19 mouse cellular contexts compared by ENCODE assay signal in genomic region chr12:71407294-71407693, GRCm38 (mm10).
DNase-seq lines count a peak whose midpoint lies in the region; ATAC-seq and TF ChIP-seq lines count a peak whose summit lies in the region.
"Had no signal": no experiment of that assay in that cellular context is flagged by ENCODE, and none has a peak within 500 bp of the region (broad histone marks: within the 10 kb centered on the region; RNA-seq: fewer than 3 reads in every experiment).

No protein-coding gene starts in this region.

- H3K36me3 ChIP-seq in lung, embryonic 14.5 days (ENCODE audit: insufficient read depth) = no peaks in the 10 kb centered on the region
- no peaks in the 10 kb centered on the region for H3K36me3 ChIP-seq in stomach, embryonic 16.5 days (ENCODE audit: control insufficient read depth, insufficient read depth, low read length)
- H3K36me3 ChIP-seq: forebrain, embryonic 12.5 days; heart, embryonic 10.5 days; hindbrain, embryonic 12.5 days had no signal

- H3K27ac ChIP-seq in lung, embryonic 14.5 days (ENCODE audit: low read depth) = peak overlapping the region; percentile 21; the same call in 1 of the 2 replicates
- H3K27ac ChIP-seq in stomach, embryonic 16.5 days (ENCODE audit: low read length) = peak overlapping the region; percentile 38; the same call in 1 of the 2 replicates
- H3K27ac ChIP-seq: forebrain, embryonic 12.5 days; gastrocnemius, adult 2 months; heart, embryonic 10.5 days; hindbrain, embryonic 12.5 days had no signal

- H3K4me2 ChIP-seq in lung, embryonic 14.5 days = no peak overlapping the region
- H3K4me2 ChIP-seq in stomach, embryonic 16.5 days (ENCODE audit: low read depth, low read length) = no peak overlapping the region
- H3K4me2 ChIP-seq: forebrain, embryonic 12.5 days; hindbrain, embryonic 12.5 days had no signal

- H3K9me3 ChIP-seq in lung, embryonic 14.5 days (ENCODE audit: low read depth, low read length) = no peaks in the 10 kb centered on the region
- no peaks in the 10 kb centered on the region for H3K9me3 ChIP-seq in stomach, embryonic 16.5 days (replicated peaks; ENCODE audit: control insufficient read depth, low read length)
- H3K9me3 ChIP-seq: forebrain, embryonic 12.5 days; heart, embryonic 10.5 days; hindbrain, embryonic 12.5 days had no signal

- H3K4me3 ChIP-seq in lung, embryonic 14.5 days (ENCODE audit: low read depth, low read length) = no peak overlapping the region
- H3K4me3 ChIP-seq in stomach, embryonic 16.5 days (replicated peaks; ENCODE audit: low read length) = no peak overlapping the region
- H3K4me3 ChIP-seq: forebrain, embryonic 12.5 days; gastrocnemius, adult 2 months; heart, embryonic 10.5 days; hindbrain, embryonic 12.5 days had no signal

- no peak overlapping the region for H3K9ac ChIP-seq in lung, embryonic 14.5 days
- no peak overlapping the region for H3K9ac ChIP-seq in stomach, embryonic 16.5 days (ENCODE audit: low read length)
- H3K9ac ChIP-seq: forebrain, embryonic 12.5 days; hindbrain, embryonic 12.5 days had no signal

- WGBS in lung, embryonic 14.5 days = 15% methylated on average over 3 of the region's 3 CpGs
- whole genome bisulfite sequencing in stomach, embryonic 16.5 days = 41% methylated on average over 3 of the region's 3 CpGs

- 0 out of 2 replicates have a peak, but pooled peaks cover 5% of the 10 kb centered on the region for H3K4me1 ChIP-seq in lung, embryonic 14.5 days (ENCODE audit: insufficient read depth)
- peaks cover 7% of the 10 kb centered on the region for H3K4me1 ChIP-seq in stomach, embryonic 16.5 days (ENCODE audit: control insufficient read depth, insufficient read depth, low read length)

- TF ChIP-seq POLR2A in brain, embryonic 14.5 days (IDR thresholded peaks at IDR 0.05; ENCODE audit: borderline replicate concordance, extremely low read depth, insufficient read depth, insufficient read length, poor library complexity, severe bottlenecking) = no peak

- ATAC-seq in lung, embryonic 14.5 days (ENCODE audit: insufficient read depth) = peak; percentile 60; the same call in 1 of the 2 replicates
- no peak for ATAC-seq in stomach, embryonic 16.5 days (ENCODE audit: insufficient read depth, low FRiP score)
- ATAC-seq: activated CD4-positive, CD25-positive, alpha-beta regulatory T cell, adult 4 months; Patski had no signal

- TF ChIP-seq CTCF in lung, embryonic 14.5 days (IDR thresholded peaks at IDR 0.05; ENCODE audit: low read depth) = no peak
- TF ChIP-seq CTCF in brain, embryonic 14.5 days (IDR thresholded peaks at IDR 0.05; ENCODE audit: borderline replicate concordance, extremely low read depth, insufficient read depth, insufficient read length) = no peak

- peak; percentile 46 for DNase-seq in heart, adult 11 months
- DNase-seq in heart, adult 9 months (ENCODE audit: low spot score in 2 of 2) = no peak
- peak; percentile 87 for DNase-seq in lung, embryonic 14.5 days
- DNase-seq in lung, postnatal 10 days = no peak
- peak; percentile 58 for DNase-seq in brain, embryonic 14.5 days (ENCODE audit: low read depth)
- DNase-seq: adrenal gland, postnatal 25 days; cerebellum, adult 2 months; cerebellum, postnatal 10 days; gastrocnemius, adult 2 months; gastrocnemius, postnatal 25 days; heart, postnatal 10 days; heart, postnatal 4 days had no signal

- no peaks in the 10 kb centered on the region for H3K27me3 ChIP-seq in lung, embryonic 14.5 days (ENCODE audit: insufficient read depth, low read length)
- no peaks in the 10 kb centered on the region for H3K27me3 ChIP-seq in stomach, embryonic 16.5 days (ENCODE audit: control insufficient read depth, insufficient read depth, low read length)
- H3K27me3 ChIP-seq: CH12.LX; forebrain, embryonic 12.5 days; hindbrain, embryonic 12.5 days; Patski had no signal

Comparison
In these comparisons a context has a peak if more than half of its experiments do, and no peak if none do; other contexts are left out.
1. DNase-seq: peak in heart, adult 11 months (single experiment), lung, embryonic 14.5 days (single experiment) and brain, embryonic 14.5 days (single experiment); none in heart, adult 9 months (0 of 2) and lung, postnatal 10 days (single experiment).